Mouse (Mus musculus) brown adipose tissue, adult 24 weeks (tissue): ENCODE measurements around the gene Dnmbp. TPM values are rescaled to one million over a fixed set of nuclear protein-coding genes. Genes with fewer than 3 reads are reported as not detected.
"Not testable (repeated sequence)": the region's sequence is repeated elsewhere in the genome, so short reads cannot be mapped to it uniquely, and the experiment has no call there.

Source experiments
- H3K27ac ChIP-seq: fragments of 200-500 bp; replicated peaks from 2 replicates; pipeline ENCODE4 v1.5.1; 2012; ENCODE audit warnings: low read depth, mild to moderate bottlenecking, low read length
- H3K4me1 ChIP-seq: fragments of 200-500 bp; 2 replicates; pipeline ENCODE4 v1.6.1; 2012; ENCODE audit warnings: low read length, mixed read lengths; ENCODE audit not compliant: control insufficient read depth, insufficient read depth, insufficient read length
- H3K4me3 ChIP-seq: fragments of 200-500 bp; 2 replicates; pipeline ENCODE4 v1.5.1; 2012; ENCODE audit warnings: low read depth, mild to moderate bottlenecking, low read length, moderate library complexity; ENCODE audit not compliant: insufficient read depth
- polyA plus RNA-seq: library from polyadenylated mRNA; stranded (reverse); fragments of >200 nt; gene quantifications from 2 replicates; pipeline ENCODE4 v1.2.4, GENCODE M21; 2012; ENCODE audit not compliant: missing spikeins, insufficient read depth, insufficient read length

The Dnmbp gene
- polyA plus RNA-seq, 1 experiment: 4.5 TPM

DNA sequence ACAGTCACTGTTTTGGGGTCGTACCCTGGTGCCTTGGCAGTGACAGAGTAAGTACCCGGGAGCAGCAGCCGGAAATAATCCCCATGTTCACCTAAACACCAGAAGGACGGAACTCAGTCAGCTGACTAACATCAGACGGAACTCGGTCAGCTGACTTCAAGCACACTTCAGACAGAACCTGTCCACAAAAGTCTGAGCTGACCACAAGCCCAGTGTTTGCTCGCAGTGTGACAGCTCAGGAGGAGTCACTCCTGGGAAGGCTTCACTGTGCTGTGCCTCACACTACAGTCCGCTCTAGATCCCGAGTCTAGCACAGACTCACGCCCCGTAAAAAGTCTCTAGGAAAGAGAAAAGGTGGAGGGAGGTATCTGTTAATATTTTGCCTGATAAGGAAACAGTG, 20.0 kb upstream of the Dnmbp start:
- Histone ChIP-seq H3K4me3 (no peak overlapping the region), H3K27ac (no peak overlapping the region), H3K4me1 (peaks cover 3% of the 10 kb centered on the region; the same call in 1 of the 2 replicates)

DNA sequence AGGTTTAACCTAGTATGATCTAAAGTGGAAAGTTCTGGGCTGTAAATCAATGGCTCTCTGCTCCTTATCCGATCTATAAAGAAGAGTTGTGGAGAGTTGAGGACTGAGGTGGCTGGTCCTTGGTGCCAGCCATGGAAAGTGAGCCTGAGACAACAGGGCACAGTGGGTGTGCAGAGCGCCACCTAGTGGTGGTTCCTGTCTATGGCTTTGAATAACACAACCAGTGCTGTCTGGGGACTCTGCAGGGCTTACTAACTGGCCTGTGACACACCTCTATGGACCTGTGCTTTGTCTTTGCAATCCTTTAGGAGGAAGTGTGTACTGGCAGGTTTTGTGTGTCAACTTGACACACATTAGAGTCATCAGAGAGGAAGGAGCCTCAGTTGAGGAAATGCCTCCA, 19.2 kb upstream of the Dnmbp start:
- Histone ChIP-seq H3K4me1 (peaks cover 3% of the 10 kb centered on the region; the same call in 1 of the 2 replicates), H3K27ac (no peak overlapping the region), H3K4me3 (no peak overlapping the region)

DNA sequence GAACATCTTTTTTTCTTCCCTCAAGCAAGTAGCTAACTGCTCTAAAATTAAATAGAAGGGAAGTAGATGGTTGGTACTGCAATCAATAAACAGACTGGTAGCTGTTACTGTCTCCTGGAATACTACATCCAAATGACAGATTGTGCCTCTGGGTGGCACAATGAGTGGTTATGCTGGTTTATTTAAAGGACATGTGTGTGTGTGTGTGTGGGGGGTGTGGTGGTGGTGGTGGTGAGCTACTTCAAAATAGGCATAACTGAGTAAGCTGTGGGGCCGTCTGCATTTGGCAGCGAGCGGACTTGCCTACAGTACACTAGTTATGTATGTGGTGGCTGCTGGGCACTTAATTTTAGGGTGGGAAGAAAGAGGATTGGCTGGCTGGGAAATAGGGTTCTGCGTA, 17.9 kb upstream of the Dnmbp start:
- Histone ChIP-seq H3K27ac (no peak overlapping the region), H3K4me3 (no peak overlapping the region), H3K4me1 (peaks cover 3% of the 10 kb centered on the region; the same call in 1 of the 2 replicates)

DNA sequence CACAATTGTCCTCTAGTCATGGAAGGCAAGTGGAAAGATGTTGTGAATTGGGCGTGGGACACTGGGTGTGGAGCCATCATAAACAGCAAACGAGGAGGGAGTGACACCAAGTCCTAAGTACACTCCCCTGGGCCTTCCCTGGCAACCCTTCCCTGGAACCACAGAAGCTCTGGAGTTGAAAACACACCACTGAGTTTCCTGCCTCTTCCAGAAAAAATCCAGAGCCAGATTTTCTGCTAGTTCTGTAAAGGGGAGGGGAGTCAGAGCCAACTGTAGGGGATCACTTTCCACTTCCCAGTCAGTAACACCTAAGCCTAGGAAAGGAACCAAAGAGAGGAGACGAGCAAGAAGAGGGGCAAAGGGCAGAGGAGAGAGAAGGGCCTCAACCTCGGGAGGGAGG, 17.4 kb upstream of the Dnmbp start:
- Histone ChIP-seq H3K4me1 (peaks cover 3% of the 10 kb centered on the region; the same call in 1 of the 2 replicates), H3K4me3 (no peak overlapping the region), H3K27ac (no peak overlapping the region)

DNA sequence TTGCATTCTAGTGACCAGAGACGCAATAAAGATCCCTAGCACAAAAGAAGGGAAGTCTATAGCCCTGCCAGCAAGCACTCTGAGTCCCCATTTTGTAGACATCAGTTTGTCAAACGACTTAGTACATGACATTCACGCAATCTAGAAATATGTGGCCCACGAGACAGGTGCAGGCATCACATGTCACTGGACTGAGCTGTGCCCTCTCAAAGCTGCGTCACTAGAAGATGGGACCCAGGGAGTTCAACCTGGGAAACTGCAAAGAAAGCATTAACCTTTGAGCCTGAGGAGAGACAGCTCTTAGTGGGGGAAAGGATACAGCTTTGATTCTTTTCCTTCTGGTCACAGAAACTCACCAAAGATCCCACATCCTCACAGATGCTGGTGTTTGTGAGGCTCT, 15.3 kb upstream of the Dnmbp start:
- peaks cover 3% of the 10 kb centered on the region; the same call in 1 of the 2 replicates for H3K4me1 ChIP-seq
- H3K27ac ChIP-seq: no peak overlapping the region
- H3K4me3 ChIP-seq: no peak overlapping the region

DNA sequence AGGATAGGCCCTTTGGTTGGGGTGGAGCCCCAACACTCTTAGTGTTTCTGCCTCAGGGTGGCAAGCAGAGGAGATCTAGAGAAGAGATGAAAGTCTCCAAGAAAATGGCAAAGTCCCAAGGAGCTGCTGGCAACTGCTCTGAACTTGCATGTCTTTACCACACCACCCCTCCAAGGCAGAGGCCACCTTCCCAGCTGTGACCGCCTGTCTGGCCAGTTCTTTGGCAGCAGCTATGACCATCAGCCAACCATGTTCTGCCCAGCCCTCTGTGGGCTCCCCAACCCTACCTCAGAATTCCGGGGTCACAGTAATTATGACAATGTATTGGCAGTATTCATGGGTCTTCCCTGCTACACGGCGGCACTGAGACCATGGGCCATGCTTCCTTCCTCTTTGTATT, 14.9 kb upstream of the Dnmbp start:
- peaks cover 3% of the 10 kb centered on the region; the same call in 1 of the 2 replicates for H3K4me1 ChIP-seq
- no peak overlapping the region for H3K4me3 ChIP-seq
- no peak overlapping the region for H3K27ac ChIP-seq

DNA sequence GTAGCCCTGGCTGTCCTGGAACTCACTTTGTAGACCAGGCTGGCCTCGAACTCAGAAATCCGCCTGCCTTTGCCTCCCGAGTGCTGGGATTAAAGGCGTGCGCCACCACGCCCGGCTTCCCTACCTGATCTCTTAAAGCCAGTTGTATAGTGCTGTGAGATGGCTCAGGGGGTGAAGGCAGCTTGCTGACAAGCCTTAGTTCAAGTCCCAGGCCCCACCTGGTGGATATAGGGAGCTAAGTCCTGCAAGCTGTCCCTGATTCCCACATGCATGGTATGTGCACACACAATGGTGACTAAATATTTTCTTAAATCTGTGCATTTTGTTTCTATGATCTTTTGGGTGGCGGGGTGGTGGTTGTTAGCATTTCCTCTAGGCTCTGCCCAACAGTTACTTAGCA, 12.9 kb upstream of the Dnmbp start:
- not testable (repeated sequence) for H3K4me3 ChIP-seq, H3K27ac ChIP-seq, H3K4me1 ChIP-seq

DNA sequence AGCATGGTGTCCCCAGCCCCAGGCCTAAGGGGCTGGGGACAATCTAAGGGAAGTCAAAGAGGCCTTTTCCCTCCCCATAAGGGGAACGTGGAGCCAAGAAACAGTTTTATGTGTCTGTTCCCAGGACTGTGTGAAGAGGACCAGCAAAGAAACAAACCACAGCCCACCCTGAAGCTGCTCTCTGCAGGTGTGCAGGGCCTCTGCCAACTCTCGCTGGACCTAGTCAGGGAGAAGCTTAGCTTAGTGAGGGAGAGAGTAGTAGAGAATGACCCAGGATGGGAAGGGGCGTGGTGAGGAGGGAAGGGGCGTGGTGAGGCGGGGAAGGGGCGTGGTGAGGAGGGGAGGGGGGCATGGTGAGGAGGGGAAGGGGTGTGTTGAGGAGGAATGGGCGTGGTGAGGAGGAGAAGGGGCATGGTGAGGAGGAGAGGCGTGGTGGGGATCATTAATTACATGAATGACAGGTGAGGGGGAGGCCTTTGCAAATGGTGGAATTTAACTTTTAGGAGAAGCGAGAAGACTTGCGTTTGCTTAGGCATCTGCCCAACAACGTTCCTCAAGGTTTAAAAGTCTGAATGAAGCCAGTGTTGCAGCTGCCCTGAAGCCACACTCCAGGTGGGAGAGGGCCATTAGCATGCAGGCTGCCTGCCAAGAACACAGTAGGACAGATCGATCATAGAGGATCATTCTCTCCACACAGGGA, 9.3 kb upstream of the Dnmbp start:
- no peaks in the 10 kb centered on the region for H3K4me1 ChIP-seq
- H3K4me3 ChIP-seq: no peak overlapping the region
- H3K27ac ChIP-seq: no peak overlapping the region

GRCm38 (mm10) chr19:43944566-43944965, 4.6 kb upstream of the Dnmbp start:
- Histone ChIP-seq H3K4me1 (no peaks in the 10 kb centered on the region), H3K4me3 (no peak overlapping the region), H3K27ac (no peak overlapping the region)

DNA sequence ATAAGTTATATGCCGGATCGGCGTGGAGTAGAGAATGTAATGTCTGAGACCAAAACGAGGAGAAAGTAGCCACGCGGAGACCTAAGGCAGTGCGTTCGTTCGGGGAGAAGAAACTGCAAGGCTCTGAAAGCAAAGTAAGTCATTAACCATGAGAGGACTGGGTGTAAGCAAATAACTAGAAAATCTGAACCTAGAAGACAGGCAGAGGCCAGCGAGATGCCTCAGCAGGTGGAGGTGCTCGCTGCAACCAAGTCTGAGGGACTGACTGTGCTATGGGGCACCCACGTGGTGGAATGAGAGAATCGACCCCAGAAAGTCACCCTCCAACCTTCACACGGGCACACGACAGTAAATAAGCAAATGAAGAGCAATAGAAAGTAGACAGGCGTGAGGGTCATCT, 3.1 kb upstream of the Dnmbp start:
- H3K4me3 ChIP-seq: no peak overlapping the region
- H3K4me1 ChIP-seq: peaks cover 6% of the 10 kb centered on the region; the same call in 1 of the 2 replicates
- no peak overlapping the region for H3K27ac ChIP-seq

DNA sequence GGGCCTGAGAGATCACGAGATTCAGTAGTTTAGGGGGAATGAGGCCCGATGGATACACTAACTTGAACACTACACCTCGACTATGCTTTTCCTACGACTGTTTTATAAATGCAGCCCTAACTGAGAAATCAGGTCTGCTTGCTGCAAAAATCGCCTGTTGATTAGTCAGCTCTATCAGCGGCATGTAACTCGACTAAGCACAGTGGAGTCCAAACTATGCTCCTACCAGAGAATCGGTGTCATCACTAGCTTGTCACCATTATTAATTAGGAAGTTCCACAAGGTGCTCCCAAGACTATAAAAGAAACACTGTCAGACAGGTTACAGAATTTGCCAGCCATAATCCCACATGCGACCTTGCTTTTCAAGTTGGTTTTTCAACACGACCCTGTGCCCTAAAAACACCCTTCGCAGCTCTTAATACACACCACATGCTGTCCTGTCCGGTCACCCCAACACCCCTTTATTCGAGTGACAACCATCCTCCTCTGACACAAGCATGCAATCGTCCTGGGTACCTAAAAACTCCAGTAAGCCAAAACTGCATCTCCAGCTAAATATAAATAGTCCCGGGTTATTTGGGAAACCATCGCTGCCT, 721 bp downstream of the Dnmbp start:
- Histone ChIP-seq H3K27ac (no peak overlapping the region), H3K4me3 (peak overlapping the region; percentile 67), H3K4me1 (peaks cover 14% of the 10 kb centered on the region; the same call in 1 of the 2 replicates)

DNA sequence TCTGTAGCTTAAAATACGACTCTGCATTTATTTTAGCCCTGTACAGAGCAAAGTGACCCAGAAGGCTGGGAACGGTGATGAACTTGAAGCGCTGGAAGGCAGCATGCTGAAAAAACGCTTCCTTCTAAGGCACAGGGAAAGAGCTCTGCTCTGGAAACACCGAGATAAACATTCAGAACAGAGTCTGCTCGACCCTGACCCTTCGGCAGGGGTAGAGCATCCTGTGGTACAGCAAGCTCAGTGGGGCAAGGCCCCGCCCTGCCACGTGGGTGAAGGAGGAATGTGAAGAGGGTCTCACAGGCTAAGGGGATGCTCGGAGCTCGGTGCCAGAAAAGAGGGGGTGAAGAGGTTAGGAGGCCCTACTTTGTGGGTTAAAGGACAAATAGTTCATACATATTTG, 1.6 kb downstream of the Dnmbp start:
- peaks cover 14% of the 10 kb centered on the region; the same call in 1 of the 2 replicates for H3K4me1 ChIP-seq
- peak overlapping the region; percentile 67; the same call in 1 of the 2 replicates for H3K4me3 ChIP-seq
- no peak overlapping the region for H3K27ac ChIP-seq

- Histone ChIP-seq H3K4me3 (no peak overlapping the region), H3K4me1 (peaks cover 15% of the 10 kb centered on the region), H3K27ac (no peak overlapping the region)
These were observed 9.1 kb downstream of the Dnmbp start for GRCm38 (mm10) chr19:43930926-43931325.

DNA sequence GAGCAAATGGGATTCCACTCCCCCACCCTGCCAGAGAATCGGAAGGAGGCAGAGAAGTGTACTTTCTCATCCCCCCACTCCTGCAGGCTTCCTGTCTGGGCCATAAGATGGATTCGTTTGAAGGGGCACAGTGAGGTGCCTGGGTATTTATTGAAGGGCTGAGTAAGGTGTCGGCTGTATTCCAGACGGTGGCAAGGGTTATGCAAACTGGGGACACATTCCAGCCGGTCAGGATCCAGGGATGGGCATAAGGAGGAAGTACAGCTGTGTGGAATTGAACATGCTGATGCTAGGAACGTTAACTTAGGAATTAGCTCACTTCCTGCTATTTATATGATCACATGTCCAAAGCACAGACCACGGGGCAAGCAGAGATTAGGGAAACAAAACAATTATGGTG, 9.6 kb downstream of the Dnmbp start:
- H3K4me3 ChIP-seq: no peak overlapping the region
- 0 out of 2 replicates have a peak overlapping the region, but pooled peaks have one; percentile 28 for H3K27ac ChIP-seq
- peaks cover 14% of the 10 kb centered on the region for H3K4me1 ChIP-seq

DNA sequence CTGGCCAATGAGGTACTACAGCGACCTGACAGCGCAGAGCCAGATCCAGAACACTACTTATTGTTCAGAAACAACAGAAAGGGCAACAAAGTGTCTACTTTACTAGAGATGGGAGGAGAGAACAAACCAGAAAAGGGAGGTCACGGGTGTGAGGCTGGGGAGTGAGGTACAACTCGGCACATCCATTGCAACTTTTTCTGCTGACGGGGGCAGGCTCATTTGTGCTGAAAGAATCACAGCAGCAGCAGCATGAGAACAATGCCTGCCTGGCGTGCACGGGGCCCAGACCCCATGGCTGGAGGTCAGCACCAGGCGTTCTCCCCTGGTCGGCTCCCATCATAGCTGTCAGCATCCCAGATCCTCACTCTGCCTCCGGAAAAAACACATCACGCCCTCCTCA, 10.1 kb downstream of the Dnmbp start:
- Histone ChIP-seq H3K27ac (0 out of 2 replicates have a peak overlapping the region, but pooled peaks have one; percentile 28), H3K4me3 (no peak overlapping the region)

GRCm38 (mm10) chr19:43927967-43928366, 12.0 kb downstream of the Dnmbp start:
- Histone ChIP-seq H3K4me1 (peaks cover 14% of the 10 kb centered on the region), H3K4me3 (no peak overlapping the region), H3K27ac (no peak overlapping the region)

More for the DNA sequence above, 10.1 kb downstream of the Dnmbp start:
- peaks cover 14% of the 10 kb centered on the region for H3K4me1 ChIP-seq
